Mouse (Mus musculus) CD4-positive naive resting alpha-beta T cell, adult 76 days (primary cell): ENCODE measurements around the gene Tgfbr3. TPM values are rescaled to one million over a fixed set of nuclear protein-coding genes. Genes with fewer than 3 reads are reported as not detected.

ENCODE experiments used
- total RNA-seq: library from RNA; stranded (reverse); gene quantifications from one replicate; pipeline ENCODE4 v1.2.4, GENCODE M21; 2023

The Tgfbr3 gene
- total RNA-seq = 98.9 TPM

DNA sequence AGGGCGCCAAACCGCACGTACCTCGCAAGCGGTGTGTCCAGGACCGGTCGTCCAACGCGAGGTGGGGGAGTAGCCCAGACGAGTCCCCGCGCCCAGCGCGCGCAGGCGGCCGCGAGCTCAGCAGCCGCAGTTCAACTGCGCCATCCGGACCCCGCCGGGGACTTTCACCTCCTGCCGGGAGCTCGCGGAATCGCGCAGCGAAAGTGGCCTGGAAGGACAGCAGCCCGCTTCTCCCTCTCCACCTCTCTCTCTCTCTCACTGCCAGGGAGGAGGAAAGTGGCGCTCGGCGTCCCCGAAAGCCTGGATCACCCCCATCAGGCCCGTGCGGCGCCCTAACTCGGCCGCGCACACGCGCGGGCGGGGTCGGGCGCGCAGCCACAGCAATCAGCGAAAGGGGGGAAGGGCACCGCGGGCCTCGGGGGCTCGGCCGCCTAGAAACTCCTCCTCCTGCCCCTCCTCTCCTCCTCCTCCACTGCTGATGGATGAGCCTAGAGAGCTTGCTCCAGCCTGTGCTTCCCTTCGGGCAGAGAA lies at the start of gene Tgfbr3:
Gene Tgfbr3 (minus strand): TSS at position 396 of the 531 bp plus-strand sequence.

DNA sequence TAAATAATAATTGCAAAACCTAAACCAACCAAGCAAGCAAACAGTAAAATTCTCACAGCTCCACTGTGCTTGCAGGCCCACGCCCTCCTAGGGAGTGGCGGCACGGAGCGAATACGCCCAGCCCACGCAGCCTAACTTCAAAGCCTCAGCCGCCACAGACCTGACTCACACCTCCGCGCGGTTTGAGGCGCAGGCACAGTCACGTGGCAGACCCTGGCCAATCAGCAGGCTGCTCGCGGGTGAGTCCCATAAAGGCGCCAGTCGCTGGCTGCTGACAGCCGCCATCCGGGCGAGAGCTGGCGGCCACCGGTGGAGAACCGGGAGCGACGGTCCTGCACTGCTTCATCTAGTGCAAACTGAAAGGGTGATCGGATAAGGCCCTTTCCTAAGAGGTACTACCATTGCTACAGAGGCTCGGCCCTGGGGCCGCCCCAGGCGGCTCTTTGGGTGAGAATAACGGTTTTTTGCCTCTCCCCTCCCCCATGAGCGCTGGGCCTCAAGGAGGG lies 41.5 kb upstream of the Tgfbr3 start, which contains the start of gene Brdt:
Gene Brdt (plus strand): TSS at position 244 of the 506 bp plus-strand sequence.

Other genes with a start within 250 kb of the Tgfbr3 start
- gene Brdt, start 41.5 kb upstream of the Tgfbr3 start, total RNA-seq = 1.5 TPM
- gene Ephx4, start 113.1 kb upstream of the Tgfbr3 start, total RNA-seq = 1.1 TPM
- gene Lpcat2b, start 141.9 kb upstream of the Tgfbr3 start, total RNA-seq = not detected
- gene Btbd8, start 148.4 kb upstream of the Tgfbr3 start, total RNA-seq = 10.2 TPM
- gene Gm42669, start 218.0 kb upstream of the Tgfbr3 start, total RNA-seq = 0.47 TPM
- not detected for gene 1700028K03Rik, start 245.1 kb upstream of the Tgfbr3 start, total RNA-seq